Mouse (Mus musculus): Measurements from ENCODE around the gene Hdgfl3. TPM values are rescaled to one million over a fixed set of nuclear protein-coding genes. Genes with fewer than 3 reads are reported as not detected.

Gene Hdgfl3
- total and polyA plus RNA-seq, 2 experiments: 0.13 to 1.6 TPM

GRCm38 (mm10) chr7:81968975-81969374 lies 34.7 kb upstream of the Hdgfl3 start:
- Histone ChIP-seq H3K27ac (replicated peaks; ENCODE audit: insufficient read depth, low read depth, low read length) (no peak overlapping the region), H3K4me3 (ENCODE audit: insufficient read depth, low read depth, low read length) (no peak overlapping the region), H3K36me3 (ENCODE audit: control insufficient read depth, insufficient read depth, low read length) (no peaks in the 10 kb centered on the region), H3K4me1 (ENCODE audit: control insufficient read depth, insufficient read depth, low read length) (no peaks in the 10 kb centered on the region), H3K79me2 (ENCODE audit: control insufficient read depth, insufficient read depth, low read length) (no peaks in the 10 kb centered on the region), H3K9ac (ENCODE audit: low read depth, low read length) (no peak overlapping the region), H3K27me3 (ENCODE audit: control insufficient read depth, insufficient read depth, low read length) (no peaks in the 10 kb centered on the region)
- WGBS: 56% methylated on average over 6 of the region's 6 CpGs
- TF ChIP-seq POLR2A (IDR thresholded peaks at IDR 0.05; ENCODE audit: extremely low read depth, insufficient read depth, low read length) (no peak), CTCF (IDR thresholded peaks at IDR 0.05; ENCODE audit: low read depth, low read length) (no peak)
- DNase-seq (ENCODE audit: extremely low read depth, low read depth, low spot score): no peak

- TF ChIP-seq POLR2A (IDR thresholded peaks at IDR 0.05; ENCODE audit: extremely low read depth, insufficient read depth, low read length) (no peak), CTCF (IDR thresholded peaks at IDR 0.05; ENCODE audit: low read depth, low read length) (no peak)
- no peaks in the 10 kb centered on the region for H3K4me1 ChIP-seq (ENCODE audit: control insufficient read depth, insufficient read depth, low read length)
- H3K27ac ChIP-seq (replicated peaks; ENCODE audit: insufficient read depth, low read depth, low read length): no peak overlapping the region
- H3K36me3 ChIP-seq (ENCODE audit: control insufficient read depth, insufficient read depth, low read length): no peaks in the 10 kb centered on the region
- no peak for DNase-seq (ENCODE audit: extremely low read depth, low read depth, low spot score)
- H3K27me3 ChIP-seq (ENCODE audit: control insufficient read depth, insufficient read depth, low read length): no peaks in the 10 kb centered on the region
- no peak overlapping the region for H3K4me3 ChIP-seq (ENCODE audit: insufficient read depth, low read depth, low read length)
- no peaks in the 10 kb centered on the region for H3K79me2 ChIP-seq (ENCODE audit: control insufficient read depth, insufficient read depth, low read length)
- no peak overlapping the region for H3K9ac ChIP-seq (ENCODE audit: low read depth, low read length)
- WGBS: 60% methylated on average over 4 of the region's 4 CpGs
Measured at GRCm38 (mm10) chr7:81968451-81968850, 34.2 kb upstream of the Hdgfl3 start.

- no peak for DNase-seq (ENCODE audit: extremely low read depth, low read depth, low spot score)
- no peak for TF ChIP-seq POLR2A (IDR thresholded peaks at IDR 0.05; ENCODE audit: extremely low read depth, insufficient read depth, low read length)
- no peak for TF ChIP-seq CTCF (IDR thresholded peaks at IDR 0.05; ENCODE audit: low read depth, low read length)
- Histone ChIP-seq H3K4me1 (ENCODE audit: control insufficient read depth, insufficient read depth, low read length) (no peaks in the 10 kb centered on the region), H3K36me3 (ENCODE audit: control insufficient read depth, insufficient read depth, low read length) (no peaks in the 10 kb centered on the region), H3K27me3 (ENCODE audit: control insufficient read depth, insufficient read depth, low read length) (no peaks in the 10 kb centered on the region), H3K4me3 (ENCODE audit: insufficient read depth, low read depth, low read length) (no peak overlapping the region), H3K27ac (replicated peaks; ENCODE audit: insufficient read depth, low read depth, low read length) (no peak overlapping the region), H3K9ac (ENCODE audit: low read depth, low read length) (no peak overlapping the region), H3K79me2 (ENCODE audit: control insufficient read depth, insufficient read depth, low read length) (no peaks in the 10 kb centered on the region)
- WGBS: 78% methylated on average over 5 of the region's 5 CpGs
Measured at GRCm38 (mm10) chr7:81966195-81966594, 31.9 kb upstream of the Hdgfl3 start.

GRCm38 (mm10) chr7:81959704-81960103 lies 25.4 kb upstream of the Hdgfl3 start:
- TF ChIP-seq POLR2A (IDR thresholded peaks at IDR 0.05; ENCODE audit: extremely low read depth, insufficient read depth, low read length) (no peak), CTCF (IDR thresholded peaks at IDR 0.05; ENCODE audit: low read depth, low read length) (no peak; the same call in 1 of the 2 replicates)
- Histone ChIP-seq H3K27me3 (ENCODE audit: control insufficient read depth, insufficient read depth, low read length) (peaks cover 2% of the 10 kb centered on the region; the same call in 1 of the 2 replicates), H3K27ac (replicated peaks; ENCODE audit: insufficient read depth, low read depth, low read length) (no peak overlapping the region), H3K79me2 (ENCODE audit: control insufficient read depth, insufficient read depth, low read length) (no peaks in the 10 kb centered on the region), H3K36me3 (ENCODE audit: control insufficient read depth, insufficient read depth, low read length) (no peaks in the 10 kb centered on the region), H3K9ac (ENCODE audit: low read depth, low read length) (no peak overlapping the region), H3K4me3 (ENCODE audit: insufficient read depth, low read depth, low read length) (no peak overlapping the region), H3K4me1 (ENCODE audit: control insufficient read depth, insufficient read depth, low read length) (no peaks in the 10 kb centered on the region)
- peak; percentile 30 for DNase-seq (ENCODE audit: extremely low read depth, low read depth, low spot score)
- 5% methylated on average over 3 of the region's 3 CpGs for WGBS

GRCm38 (mm10) chr7:81954208-81954846 lies 20.1 kb upstream of the Hdgfl3 start:
- Histone ChIP-seq H3K4me1 (ENCODE audit: control insufficient read depth, insufficient read depth, low read length) (no peaks in the 10 kb centered on the region), H3K79me2 (ENCODE audit: control insufficient read depth, insufficient read depth, low read length) (no peaks in the 10 kb centered on the region), H3K9ac (ENCODE audit: low read depth, low read length) (no peak overlapping the region), H3K36me3 (ENCODE audit: control insufficient read depth, insufficient read depth, low read length) (no peaks in the 10 kb centered on the region), H3K4me3 (ENCODE audit: insufficient read depth, low read depth, low read length) (no peak overlapping the region), H3K27ac (replicated peaks; ENCODE audit: insufficient read depth, low read depth, low read length) (no peak overlapping the region), H3K27me3 (ENCODE audit: control insufficient read depth, insufficient read depth, low read length) (peaks cover 2% of the 10 kb centered on the region; the same call in 1 of the 2 replicates)
- DNase-seq (ENCODE audit: extremely low read depth, low read depth, low spot score): peak; percentile 6
- TF ChIP-seq CTCF (IDR thresholded peaks at IDR 0.05; ENCODE audit: low read depth, low read length): 0 out of 2 replicates have a peak, but pooled peaks have one; percentile 15
- no peak for TF ChIP-seq POLR2A (IDR thresholded peaks at IDR 0.05; ENCODE audit: extremely low read depth, insufficient read depth, low read length)

GRCm38 (mm10) chr7:81950499-81950898 lies 16.2 kb upstream of the Hdgfl3 start:
- Histone ChIP-seq H3K4me1 (ENCODE audit: control insufficient read depth, insufficient read depth, low read length) (no peaks in the 10 kb centered on the region), H3K9ac (ENCODE audit: low read depth, low read length) (no peak overlapping the region), H3K27ac (replicated peaks; ENCODE audit: insufficient read depth, low read depth, low read length) (no peak overlapping the region), H3K4me3 (ENCODE audit: insufficient read depth, low read depth, low read length) (no peak overlapping the region), H3K79me2 (ENCODE audit: control insufficient read depth, insufficient read depth, low read length) (no peaks in the 10 kb centered on the region), H3K36me3 (ENCODE audit: control insufficient read depth, insufficient read depth, low read length) (no peaks in the 10 kb centered on the region), H3K27me3 (ENCODE audit: control insufficient read depth, insufficient read depth, low read length) (peaks cover 2% of the 10 kb centered on the region; the same call in 1 of the 2 replicates)
- WGBS: 77% methylated on average over 2 of the region's 2 CpGs
- no peak for DNase-seq (ENCODE audit: extremely low read depth, low read depth, low spot score)
- TF ChIP-seq POLR2A (IDR thresholded peaks at IDR 0.05; ENCODE audit: extremely low read depth, insufficient read depth, low read length): no peak
- no peak for TF ChIP-seq CTCF (IDR thresholded peaks at IDR 0.05; ENCODE audit: low read depth, low read length)

All from liver, adult 2 months (tissue).